Mouse (Mus musculus) limb, embryonic 13.5 days (tissue): Measurements from ENCODE around the gene 9130213A22Rik. TPM values are rescaled to one million over a fixed set of nuclear protein-coding genes. Genes with fewer than 3 reads are reported as not detected.
A peak's percentile ranks its signal among the peaks of the same experiment; 100 is the strongest.

Source experiments
- ATAC-seq: fragments of 200-750 bp; cut with Nextera tagmentation; 2 replicates; pipeline ENCODE4 v1.8.0; 2017; ENCODE audit warnings: low read depth, moderate number of reproducible peaks, moderate TSS enrichment; ENCODE audit not compliant: low FRiP score
- H3K27ac ChIP-seq: fragments of 300-500 bp; sonication (generic); 2 replicates; pipeline ENCODE4 v1.5.1; 2015; ENCODE audit warnings: inconsistent platforms, mild to moderate bottlenecking, moderate library complexity
- H3K27me3 ChIP-seq: fragments of 300-500 bp; sonication (generic); 2 replicates; pipeline ENCODE4 v1.6.1; 2015; ENCODE audit warnings: mild to moderate bottlenecking, inconsistent platforms
- H3K36me3 ChIP-seq: fragments of 300-500 bp; sonication (generic); 2 replicates; pipeline ENCODE4 v1.6.1; 2015; ENCODE audit warnings: inconsistent platforms, mild to moderate bottlenecking, moderate library complexity
- H3K4me1 ChIP-seq: fragments of 300-500 bp; sonication (generic); 2 replicates; pipeline ENCODE4 v1.6.1; 2015; ENCODE audit warnings: inconsistent platforms
- H3K4me2 ChIP-seq: fragments of 300-500 bp; sonication (generic); replicated peaks from 2 replicates; pipeline ENCODE4 v1.6.1; 2015; ENCODE audit warnings: inconsistent platforms, mild to moderate bottlenecking, moderate library complexity
- H3K4me3 ChIP-seq: fragments of 300-500 bp; sonication (generic); 2 replicates; pipeline ENCODE4 v1.5.1; 2015; ENCODE audit warnings: moderate library complexity, mild to moderate bottlenecking, inconsistent platforms
- H3K9ac ChIP-seq: fragments of 300-500 bp; sonication (generic); 2 replicates; pipeline ENCODE4 v1.6.1; 2015; ENCODE audit warnings: mild to moderate bottlenecking, inconsistent platforms
- H3K9me3 ChIP-seq: fragments of 300-500 bp; sonication (generic); 2 replicates; pipeline ENCODE4 v1.6.1; 2016; ENCODE audit warnings: inconsistent platforms
- WGBS: fragments of 180-500 bp; shearing (Covaris S2); methylation state at CpG from one replicate; pipeline ENCODE4 v1.1.7; 2015; 5-methylcytosine and 5-hydroxymethylcytosine counted together
- polyA plus RNA-seq: library from polyadenylated mRNA; unstranded; fragments of >200 nt; fragmentation: Nextera tagmentation; extraction: Ambion mirVana; gene quantifications from 2 replicates; pipeline ENCODE4 v1.2.1, GENCODE M21; 2015

9130213A22Rik gene
- polyA plus RNA-seq, 1 experiment from 2014 or later, result 0.52 TPM

DNA sequence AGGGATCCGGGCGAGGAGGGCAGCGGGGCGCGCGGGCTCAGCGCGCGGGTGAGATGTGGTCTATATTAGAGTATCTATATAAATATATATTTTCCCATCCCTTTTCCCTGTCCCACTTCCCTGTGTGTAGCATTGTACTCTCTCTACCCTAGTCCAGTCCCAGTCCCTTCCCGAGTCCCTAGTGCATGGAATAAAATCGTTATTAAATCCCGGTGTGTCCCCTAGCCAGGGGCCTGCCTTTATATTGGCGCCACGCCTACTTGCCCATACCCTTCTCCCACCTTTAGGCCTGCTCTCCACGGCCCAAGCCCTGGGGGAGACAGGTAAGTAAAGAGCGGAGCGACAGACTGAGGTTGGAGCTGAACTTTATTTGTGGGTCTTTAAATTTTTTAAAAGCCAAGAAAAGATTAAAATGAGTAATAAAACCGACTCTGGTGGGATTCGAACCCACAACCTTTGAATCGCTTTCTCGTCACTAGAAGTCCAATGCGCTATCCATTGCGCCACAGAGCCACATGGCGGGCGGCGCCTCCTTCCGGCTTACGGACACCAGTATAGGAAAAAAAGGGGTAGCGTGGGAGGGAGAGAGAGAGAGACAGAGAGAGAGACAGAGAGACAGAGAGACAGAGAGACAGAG, 785 bp upstream of the 9130213A22Rik start:
- Histone ChIP-seq H3K27me3 (peaks cover 12% of the 10 kb centered on the region; the same call in 1 of the 2 replicates), H3K4me2 (peak overlapping the region; percentile 92), H3K36me3 (no peaks in the 10 kb centered on the region), H3K9me3 (no peaks in the 10 kb centered on the region), H3K9ac (peak overlapping the region; percentile 79), H3K4me1 (peaks cover 39% of the 10 kb centered on the region), H3K27ac (peak overlapping the region; percentile 87), H3K4me3 (peak overlapping the region; percentile 82)
- 0 out of 2 replicates have a peak, but pooled peaks have one; percentile 0 for ATAC-seq
- under 1% methylated on average over 29 of the region's 29 CpGs for WGBS

DNA sequence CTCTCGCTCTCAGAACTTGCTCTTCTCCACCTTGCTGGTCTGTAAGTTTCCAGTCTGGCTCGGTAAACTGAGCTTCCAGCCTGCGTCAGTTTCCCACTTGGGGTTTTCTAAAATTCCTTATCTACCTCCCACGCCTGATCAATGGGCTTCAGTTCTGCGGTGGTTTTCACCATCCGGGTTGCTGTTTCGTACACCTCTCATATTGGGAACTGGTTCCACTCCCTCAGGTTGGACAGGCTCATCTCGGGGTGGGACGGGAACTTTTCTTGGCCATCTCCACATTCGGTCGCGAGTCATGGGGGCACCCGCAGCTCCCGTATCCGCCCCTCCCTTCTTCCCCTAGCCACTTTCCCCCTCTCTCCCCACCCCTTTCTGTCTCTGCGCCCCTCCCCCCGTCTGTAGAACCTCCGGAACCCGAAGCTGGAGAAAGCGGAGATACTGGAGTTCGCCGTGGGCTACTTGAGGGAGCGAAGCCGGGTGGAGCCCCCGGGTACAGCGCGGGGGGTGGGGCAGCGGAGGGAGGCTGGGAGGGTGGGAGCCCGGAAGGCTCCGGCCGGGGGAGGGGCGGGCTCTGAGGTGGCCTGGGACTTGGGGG, 551 bp downstream of the 9130213A22Rik start:
- peaks cover 9% of the 10 kb centered on the region; the same call in 1 of the 2 replicates for H3K27me3 ChIP-seq
- H3K4me3 ChIP-seq, result peak overlapping the region; percentile 82
- no peaks in the 10 kb centered on the region for H3K36me3 ChIP-seq
- H3K9ac ChIP-seq, result peak overlapping the region; percentile 79
- no peaks in the 10 kb centered on the region for H3K9me3 ChIP-seq
- peak overlapping the region; percentile 87 for H3K27ac ChIP-seq
- ATAC-seq, result no peak
- H3K4me1 ChIP-seq, result peaks cover 41% of the 10 kb centered on the region
- H3K4me2 ChIP-seq, result peak overlapping the region; percentile 92
- WGBS, result under 1% methylated on average over 31 of the region's 32 CpGs

DNA sequence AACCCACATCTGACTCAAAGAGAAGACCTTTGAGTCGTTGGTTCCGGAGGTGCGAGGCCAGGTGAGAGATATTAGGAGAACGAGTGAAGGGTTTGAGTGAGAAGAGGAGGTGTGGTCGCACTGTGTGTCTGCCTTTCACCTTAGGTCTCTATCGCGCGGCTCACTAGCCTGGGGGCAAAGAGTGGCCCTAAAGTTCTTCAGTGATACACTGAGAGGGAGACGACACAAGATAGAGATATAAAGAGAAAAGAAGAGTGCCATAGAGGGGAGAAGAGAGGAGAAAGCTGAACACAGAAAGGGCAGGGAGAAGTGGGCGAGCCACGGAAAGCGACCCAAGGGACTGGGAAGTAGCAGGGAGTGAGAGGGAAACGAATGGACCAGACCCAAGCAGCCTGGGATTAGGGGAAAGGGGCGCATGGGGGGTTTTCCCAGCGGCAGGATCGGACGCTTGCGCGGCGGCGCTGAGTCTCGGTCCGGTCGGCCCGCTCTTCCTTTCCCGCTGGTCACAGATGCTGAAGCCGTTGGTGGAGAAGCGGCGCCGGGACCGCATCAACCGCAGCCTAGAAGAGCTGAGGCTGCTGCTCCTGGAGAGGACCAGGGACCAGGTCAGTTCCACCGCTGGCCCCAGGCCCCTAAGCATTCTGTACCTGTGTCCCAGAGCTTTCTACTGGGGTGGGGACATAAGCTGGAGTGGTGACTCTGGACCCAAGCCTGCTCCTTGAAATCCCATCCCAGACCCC, 1.2 kb downstream of the 9130213A22Rik start:
- peak overlapping the region; percentile 79 for H3K9ac ChIP-seq
- ATAC-seq, result no peak
- H3K27me3 ChIP-seq, result peaks cover 13% of the 10 kb centered on the region; the same call in 1 of the 2 replicates
- H3K27ac ChIP-seq, result peak overlapping the region; percentile 11; the same call in 1 of the 2 replicates
- under 1% methylated on average over 31 of the region's 33 CpGs for WGBS
- H3K36me3 ChIP-seq, result no peaks in the 10 kb centered on the region
- H3K9me3 ChIP-seq, result no peaks in the 10 kb centered on the region
- H3K4me3 ChIP-seq, result peak overlapping the region; percentile 82
- H3K4me1 ChIP-seq, result peaks cover 37% of the 10 kb centered on the region
- H3K4me2 ChIP-seq, result peak overlapping the region; percentile 92

DNA sequence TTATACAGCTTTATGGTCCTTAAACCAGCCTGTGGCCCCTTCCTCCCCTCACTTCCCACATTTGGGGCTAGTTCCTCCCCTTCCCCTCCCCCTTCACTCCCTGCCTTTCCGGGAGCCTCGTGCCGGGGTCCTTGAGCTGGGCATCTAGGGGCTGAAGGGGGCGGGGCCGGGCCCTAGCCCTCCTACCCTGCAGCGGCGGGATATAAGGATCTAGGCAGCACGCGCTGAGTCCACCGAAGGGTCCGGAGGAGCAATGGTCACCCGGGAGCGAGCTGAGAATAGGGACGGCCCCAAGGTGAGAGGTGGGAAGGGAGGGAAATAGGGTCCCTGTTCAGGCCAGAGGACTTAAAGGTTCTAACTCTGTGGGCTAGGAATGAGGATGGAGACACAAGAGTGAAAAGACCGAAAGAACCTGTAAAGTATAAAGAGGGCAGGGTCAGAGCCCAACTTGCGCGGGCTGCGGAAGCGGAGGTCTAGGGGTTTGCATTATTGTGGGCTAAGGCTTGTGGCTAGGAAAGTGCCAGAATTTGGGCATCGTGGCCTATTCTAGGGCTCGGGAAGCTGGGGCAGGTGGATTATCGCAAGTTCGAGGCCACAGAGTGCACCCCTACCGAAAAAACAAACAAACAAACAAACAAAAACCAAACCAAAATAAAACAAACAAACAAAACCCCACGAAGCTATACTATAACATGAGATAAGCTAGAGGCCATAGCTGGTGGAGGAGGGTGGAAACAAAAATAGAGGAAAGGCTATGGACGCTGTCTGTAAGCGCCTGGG, 2.0 kb downstream of the 9130213A22Rik start, which contains the start of gene Hes7:
TSS of gene Hes7 (plus strand) at position 184 of the 780 bp plus-strand sequence.
- WGBS, result 2% methylated on average over 27 of the region's 27 CpGs
- H3K4me2 ChIP-seq, result peak within 1 kb of the TSS; percentile 92
- H3K4me1 ChIP-seq, result peaks cover 31% of the 10 kb centered on the region
- ATAC-seq, result no peak
- H3K4me3 ChIP-seq, result peak within 1 kb of the TSS; percentile 82
- H3K36me3 ChIP-seq, result no peaks in the 10 kb centered on the region
- H3K27ac ChIP-seq, result no peak within 1 kb of the TSS
- H3K27me3 ChIP-seq, result peaks cover 17% of the 10 kb centered on the region
- peak within 1 kb of the TSS; percentile 79 for H3K9ac ChIP-seq
- H3K9me3 ChIP-seq, result no peaks in the 10 kb centered on the region

- peaks cover 31% of the 10 kb centered on the region for H3K4me1 ChIP-seq
- H3K9ac ChIP-seq, result 0 out of 2 replicates have a peak overlapping the region, but pooled peaks have one; percentile 55
- peak overlapping the region; percentile 82 for H3K4me3 ChIP-seq
- H3K4me2 ChIP-seq, result peak overlapping the region; percentile 92
- peaks cover 18% of the 10 kb centered on the region for H3K27me3 ChIP-seq
- ATAC-seq, result no peak
- no peaks in the 10 kb centered on the region for H3K36me3 ChIP-seq
- H3K9me3 ChIP-seq, result no peaks in the 10 kb centered on the region
- WGBS, result 27% methylated on average over 14 of the region's 14 CpGs
- H3K27ac ChIP-seq, result no peak overlapping the region
These were observed 2.8 kb downstream of the 9130213A22Rik start for GRCm38 (mm10) chr11:69119446-69120155.

DNA sequence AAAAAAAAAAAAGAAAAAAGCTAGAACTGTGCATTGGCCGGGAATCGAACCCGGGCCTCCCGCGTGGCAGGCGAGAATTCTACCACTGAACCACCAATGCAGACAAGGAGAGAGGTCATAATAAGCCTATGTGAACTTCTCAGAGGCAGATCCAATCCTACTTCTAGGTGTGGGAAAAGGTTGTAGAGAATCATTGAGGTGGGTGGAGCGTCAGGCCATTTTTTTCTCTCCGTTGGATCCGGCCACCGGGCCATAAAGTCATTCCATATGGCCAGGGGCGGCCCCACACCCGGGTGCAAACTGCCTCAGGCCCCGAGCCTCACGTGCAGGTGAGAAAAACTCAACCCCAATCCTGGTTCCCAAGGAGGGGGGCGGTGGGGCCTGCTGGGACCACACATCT, 3.6 kb downstream of the 9130213A22Rik start:
- H3K4me2 ChIP-seq, result peak overlapping the region; percentile 92
- peak; percentile 9; the same call in 1 of the 2 replicates for ATAC-seq
- H3K9me3 ChIP-seq, result no peaks in the 10 kb centered on the region
- peaks cover 31% of the 10 kb centered on the region for H3K4me1 ChIP-seq
- peaks cover 18% of the 10 kb centered on the region for H3K27me3 ChIP-seq
- H3K36me3 ChIP-seq, result no peaks in the 10 kb centered on the region
- no peak overlapping the region for H3K27ac ChIP-seq
- 0% methylated on average over 15 of the region's 15 CpGs for WGBS
- H3K4me3 ChIP-seq, result peak overlapping the region; percentile 82
- H3K9ac ChIP-seq, result no peak overlapping the region

- no peaks in the 10 kb centered on the region for H3K36me3 ChIP-seq
- H3K27me3 ChIP-seq, result peaks cover 18% of the 10 kb centered on the region
- no peak for ATAC-seq
- H3K4me2 ChIP-seq, result peak overlapping the region; percentile 92
- peak overlapping the region; percentile 79 for H3K9ac ChIP-seq
- H3K9me3 ChIP-seq, result no peaks in the 10 kb centered on the region
- peak overlapping the region; percentile 67 for H3K27ac ChIP-seq
- peaks cover 31% of the 10 kb centered on the region for H3K4me1 ChIP-seq
- H3K4me3 ChIP-seq, result peak overlapping the region; percentile 82
- WGBS, result under 1% methylated on average over 45 of the region's 45 CpGs
These were observed 4.4 kb downstream of the 9130213A22Rik start for GRCm38 (mm10) chr11:69117737-69118695.

- no peak for ATAC-seq
- Histone ChIP-seq H3K9ac (no peak overlapping the region), H3K4me2 (peak overlapping the region; percentile 92), H3K36me3 (no peaks in the 10 kb centered on the region), H3K9me3 (no peaks in the 10 kb centered on the region), H3K4me3 (no peak overlapping the region; the same call in 1 of the 2 replicates), H3K27ac (no peak overlapping the region), H3K27me3 (peaks cover 21% of the 10 kb centered on the region), H3K4me1 (peaks cover 36% of the 10 kb centered on the region)
- 51% methylated on average over 5 of the region's 5 CpGs for WGBS
These were observed 5.5 kb downstream of the 9130213A22Rik start for GRCm38 (mm10) chr11:69116843-69117242.

- WGBS, result 86% methylated on average over 3 of the region's 3 CpGs
- Histone ChIP-seq H3K27me3 (peaks cover 15% of the 10 kb centered on the region), H3K9me3 (no peaks in the 10 kb centered on the region), H3K9ac (no peak overlapping the region), H3K4me3 (no peak overlapping the region), H3K4me2 (no peak overlapping the region), H3K36me3 (peaks cover 2% of the 10 kb centered on the region; the same call in 1 of the 2 replicates), H3K4me1 (peaks cover 32% of the 10 kb centered on the region), H3K27ac (no peak overlapping the region)
- no peak for ATAC-seq
These were observed 7.8 kb downstream of the 9130213A22Rik start for GRCm38 (mm10) chr11:69114621-69115020.

DNA sequence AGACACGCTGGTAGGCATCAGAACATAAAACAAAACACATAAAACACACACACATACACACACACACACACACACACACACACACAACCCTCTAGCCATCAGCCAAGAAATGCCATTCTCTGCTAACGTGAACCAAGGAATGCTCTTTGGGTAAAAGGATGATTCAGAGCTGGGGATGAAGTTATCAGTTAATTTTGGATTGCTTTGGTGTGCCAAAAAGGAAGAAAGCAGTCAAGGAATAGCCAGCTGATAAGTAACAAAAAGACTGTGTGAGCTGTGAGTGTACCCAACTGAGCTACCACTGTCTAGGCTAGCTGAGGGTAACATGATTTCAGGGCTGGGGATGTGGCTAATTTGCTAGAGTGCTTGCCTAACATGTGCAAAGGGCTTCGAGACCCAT, 8.4 kb downstream of the 9130213A22Rik start:
- H3K27ac ChIP-seq, result no peak overlapping the region
- 73% methylated on average over 3 of the region's 3 CpGs for WGBS
- peaks cover 8% of the 10 kb centered on the region for H3K36me3 ChIP-seq
- H3K9ac ChIP-seq, result no peak overlapping the region
- H3K9me3 ChIP-seq, result no peaks in the 10 kb centered on the region
- H3K4me3 ChIP-seq, result no peak overlapping the region
- ATAC-seq, result no peak
- H3K27me3 ChIP-seq, result peaks cover 15% of the 10 kb centered on the region
- H3K4me2 ChIP-seq, result no peak overlapping the region
- H3K4me1 ChIP-seq, result peaks cover 29% of the 10 kb centered on the region
